Mouse (Mus musculus): ENCODE measurements around the gene Cd9.

DNA sequence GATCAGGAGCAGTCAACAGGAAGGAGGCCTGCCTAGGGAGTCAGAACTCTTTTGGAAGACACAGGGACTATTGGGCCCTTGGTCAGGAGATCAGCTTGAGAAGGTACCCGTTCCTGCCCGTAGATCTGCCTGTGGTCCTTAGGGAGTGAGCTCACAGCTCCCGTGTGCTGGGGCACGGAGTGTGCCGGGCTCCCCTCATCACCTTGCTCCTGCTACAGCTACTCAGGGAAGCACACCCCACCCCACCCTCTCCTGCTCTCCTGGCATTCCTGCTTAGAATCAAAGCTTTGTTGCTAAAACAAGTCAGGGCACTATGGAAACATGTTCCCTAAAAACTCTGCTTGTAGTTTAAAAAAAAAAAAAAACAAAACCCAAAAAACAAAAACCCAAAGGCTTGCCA is 24.0 kb downstream of the Cd9 start:
- TF ChIP-seq CTCF (IDR thresholded peaks at IDR 0.05; ENCODE audit: low read depth) (no peak), EP300 (IDR thresholded peaks at IDR 0.05; ENCODE audit: low read depth) (no peak)

Measured in liver, postnatal 0 days (tissue).